In genomic region chr9:88520122-88520848, GRCm38 (mm10) we compare ENCODE assay signal across 8 mouse cellular contexts. TPM values are rescaled to one million over a fixed set of nuclear protein-coding genes. Genes with fewer than 3 reads are reported as not detected.
DNase-seq lines count a peak whose midpoint lies in the region; ATAC-seq lines count a peak whose summit lies in the region.

No protein-coding gene starts in this region.

- H3K27ac ChIP-seq in lung, embryonic 15.5 days: no peak overlapping the region
- no peak overlapping the region for H3K27ac ChIP-seq in embryonic facial prominence, embryonic 14.5 days (replicated peaks; ENCODE audit: low read depth, low read length)
- H3K27ac ChIP-seq in limb, embryonic 13.5 days: no peak overlapping the region
- no peak overlapping the region for H3K27ac ChIP-seq in neural tube, embryonic 15.5 days (replicated peaks)

- no peak overlapping the region for H3K9ac ChIP-seq in lung, embryonic 15.5 days
- H3K9ac ChIP-seq in embryonic facial prominence, embryonic 14.5 days (ENCODE audit: low read depth, low read length): no peak overlapping the region
- H3K9ac ChIP-seq in limb, embryonic 13.5 days: 0 out of 2 replicates have a peak overlapping the region, but pooled peaks have one; percentile 20
- H3K9ac ChIP-seq in neural tube, embryonic 15.5 days (replicated peaks): no peak overlapping the region

- H3K36me3 ChIP-seq in lung, embryonic 15.5 days: peaks cover 12% of the 10 kb centered on the region
- H3K36me3 ChIP-seq in embryonic facial prominence, embryonic 14.5 days (ENCODE audit: control insufficient read depth, insufficient read depth, low read length): peaks cover 17% of the 10 kb centered on the region
- peaks cover 14% of the 10 kb centered on the region for H3K36me3 ChIP-seq in limb, embryonic 13.5 days
- 0 out of 2 replicates have a peak, but pooled peaks cover 3% of the 10 kb centered on the region for H3K36me3 ChIP-seq in neural tube, embryonic 15.5 days

- no peaks in the 10 kb centered on the region for H3K9me3 ChIP-seq in lung, embryonic 15.5 days
- H3K9me3 ChIP-seq in embryonic facial prominence, embryonic 14.5 days (ENCODE audit: control insufficient read depth, low read length): no peaks in the 10 kb centered on the region
- no peaks in the 10 kb centered on the region for H3K9me3 ChIP-seq in limb, embryonic 13.5 days
- H3K9me3 ChIP-seq in neural tube, embryonic 15.5 days (replicated peaks): no peaks in the 10 kb centered on the region

- DNase-seq in lung, postnatal 25 days (ENCODE audit: low spot score): no peak
- no peak for DNase-seq in embryonic facial prominence, embryonic 14.5 days (ENCODE audit: low spot score)
- DNase-seq in left cerebral cortex, adult 18-20 months (ENCODE audit: low spot score in 2 of 2): no peak
- DNase-seq in testis, postnatal 10 days (ENCODE audit: low spot score): no peak

- 31% methylated on average over 2 of the region's 2 CpGs for WGBS in lung, embryonic 15.5 days
- WGBS in embryonic facial prominence, embryonic 14.5 days: 28% methylated on average over 2 of the region's 2 CpGs
- 28% methylated on average over 2 of the region's 2 CpGs for WGBS in limb, embryonic 13.5 days
- 31% methylated on average over 2 of the region's 2 CpGs for WGBS in neural tube, embryonic 15.5 days

- H3K27me3 ChIP-seq in lung, embryonic 15.5 days: no peaks in the 10 kb centered on the region
- no peaks in the 10 kb centered on the region for H3K27me3 ChIP-seq in embryonic facial prominence, embryonic 14.5 days (replicated peaks; ENCODE audit: control insufficient read depth, insufficient read depth, low read length)
- no peaks in the 10 kb centered on the region for H3K27me3 ChIP-seq in limb, embryonic 13.5 days
- H3K27me3 ChIP-seq in neural tube, embryonic 15.5 days (replicated peaks): no peaks in the 10 kb centered on the region

- no peak for ATAC-seq in lung, embryonic 15.5 days (ENCODE audit: borderline replicate concordance, extremely low read depth, low FRiP score, low TSS enrichment)
- ATAC-seq in embryonic facial prominence, embryonic 14.5 days (ENCODE audit: low read depth): no peak
- no peak for ATAC-seq in limb, embryonic 13.5 days (ENCODE audit: low FRiP score, low read depth)
- ATAC-seq in neural tube, embryonic 15.5 days (ENCODE audit: low FRiP score): no peak
- ATAC-seq in inflammation-experienced regulatory T-cells, adult 6 months: no peak

- peaks cover 10% of the 10 kb centered on the region for H3K4me1 ChIP-seq in lung, embryonic 15.5 days
- H3K4me1 ChIP-seq in embryonic facial prominence, embryonic 14.5 days (ENCODE audit: control insufficient read depth, insufficient read depth, low read length): peaks cover 10% of the 10 kb centered on the region
- peaks cover 16% of the 10 kb centered on the region for H3K4me1 ChIP-seq in limb, embryonic 13.5 days
- peaks cover 26% of the 10 kb centered on the region for H3K4me1 ChIP-seq in neural tube, embryonic 15.5 days

- H3K4me3 ChIP-seq in lung, embryonic 15.5 days: peak overlapping the region; percentile 61; the same call in 1 of the 2 replicates
- peak overlapping the region; percentile 73 for H3K4me3 ChIP-seq in embryonic facial prominence, embryonic 14.5 days (ENCODE audit: low read depth, low read length)
- H3K4me3 ChIP-seq in limb, embryonic 13.5 days: peak overlapping the region; percentile 60
- H3K4me3 ChIP-seq in neural tube, embryonic 15.5 days (replicated peaks): peak overlapping the region; percentile 62

- peak overlapping the region; percentile 48 for H3K4me2 ChIP-seq in lung, embryonic 15.5 days
- peak overlapping the region; percentile 59 for H3K4me2 ChIP-seq in embryonic facial prominence, embryonic 14.5 days (ENCODE audit: low read depth, low read length)
- peak overlapping the region; percentile 72 for H3K4me2 ChIP-seq in limb, embryonic 13.5 days (replicated peaks)
- peak overlapping the region; percentile 91 for H3K4me2 ChIP-seq in neural tube, embryonic 15.5 days

RNA-seq across cellular contexts. Expression of gene Zfp949, which starts 27.5 kb away (rescaled TPM):
- 11.1 and 12.0 TPM in 2 replicates for polyA plus RNA-seq in lung, embryonic 15.5 days (2015; fragmentation: Nextera tagmentation; extraction: Ambion mirVana)
- 9.0 and 10.5 TPM in 2 replicates for polyA plus RNA-seq in embryonic facial prominence, embryonic 14.5 days (2014; fragmentation: Nextera tagmentation; extraction: Ambion mirVana)
- 14.7 and 15.5 TPM in 2 replicates for polyA plus RNA-seq in limb, embryonic 13.5 days (2015; fragmentation: Nextera tagmentation; extraction: Ambion mirVana)
- polyA plus RNA-seq in neural tube, embryonic 15.5 days (2015; fragmentation: Nextera tagmentation; extraction: Ambion mirVana): 19.9 and 21.4 TPM in 2 replicates
- total RNA-seq in left cerebral cortex, adult 18-20 months (2021): 10 to 100 TPM; 23.6 to 27.4 TPM
- polyA plus RNA-seq in inflammation-experienced regulatory T-cells, adult 6 months (2017; shearing (Covaris generic)): 10 to 100 TPM in 2 of 3 experiments, 1 to 10 TPM in 1; 9.8 to 16.3 (median 16.3) TPM

RNA-seq across cellular contexts. Expression of gene Syncrip, which starts 37.9 kb away (rescaled TPM):
- polyA plus RNA-seq in lung, embryonic 15.5 days (2015; fragmentation: Nextera tagmentation; extraction: Ambion mirVana): 96.0 and 108 TPM in 2 replicates
- polyA plus RNA-seq in embryonic facial prominence, embryonic 14.5 days (2014; fragmentation: Nextera tagmentation; extraction: Ambion mirVana): 118 and 123 TPM in 2 replicates
- 114 TPM in 2 replicates for polyA plus RNA-seq in limb, embryonic 13.5 days (2015; fragmentation: Nextera tagmentation; extraction: Ambion mirVana)
- polyA plus RNA-seq in neural tube, embryonic 15.5 days (2015; fragmentation: Nextera tagmentation; extraction: Ambion mirVana): 66.7 and 73.3 TPM in 2 replicates
- 10 to 100 TPM; 64.8 TPM for total RNA-seq in left cerebral cortex, adult 18-20 months (2021)
- 100 to 1,000 TPM; 101 to 143 (median 101) TPM for polyA plus RNA-seq in inflammation-experienced regulatory T-cells, adult 6 months (2017; shearing (Covaris generic))
